Mouse (Mus musculus): ENCODE results near the gene Zfp746.
"Not testable (repeated sequence)": the region's sequence is repeated elsewhere in the genome, so short reads cannot be mapped to it uniquely, and the experiment has no call there.

Zfp746 gene

GRCm38 (mm10) chr6:48086471-48086878 is at the start of gene Zfp746:
Gene Zfp746 (minus strand): TSS chr6:48086593.
- peak; percentile 88 to 91 for DNase-seq

GRCm38 (mm10) chr6:48121092-48121491 is 34.7 kb upstream of the Zfp746 start:
- not testable (repeated sequence) for DNase-seq

GRCm38 (mm10) chr6:48116036-48116435 is 29.6 kb upstream of the Zfp746 start:
- DNase-seq = no peak

- DNase-seq = no peak
These were observed 743 bp upstream of the Zfp746 start for GRCm38 (mm10) chr6:48086957-48087715.

GRCm38 (mm10) chr6:48085521-48086404 is 630 bp downstream of the Zfp746 start:
- peak; percentile 71 to 79 for DNase-seq

GRCm38 (mm10) chr6:48083733-48084191 is 2.6 kb downstream of the Zfp746 start:
- peak in 1 of 2 experiments; percentile 21 for DNase-seq

GRCm38 (mm10) chr6:48081952-48082351 is 4.4 kb downstream of the Zfp746 start:
- no peak for DNase-seq

- no peak for DNase-seq
These were observed 5.4 kb downstream of the Zfp746 start for GRCm38 (mm10) chr6:48081021-48081420.

- no peak for DNase-seq
These were observed 13.1 kb downstream of the Zfp746 start for GRCm38 (mm10) chr6:48073316-48073715.

GRCm38 (mm10) chr6:48067492-48067891 is 18.9 kb downstream of the Zfp746 start:
- DNase-seq = no peak

- DNase-seq = no peak
These were observed 20.8 kb downstream of the Zfp746 start for GRCm38 (mm10) chr6:48065587-48066075.

GRCm38 (mm10) chr6:48064451-48064850 is 21.9 kb downstream of the Zfp746 start:
- DNase-seq = no peak

GRCm38 (mm10) chr6:48063940-48064339 is 22.5 kb downstream of the Zfp746 start:
- no peak for DNase-seq

- no peak for DNase-seq
These were observed 25.5 kb downstream of the Zfp746 start for GRCm38 (mm10) chr6:48060895-48061294.

GRCm38 (mm10) chr6:48060421-48060820 is 26.0 kb downstream of the Zfp746 start:
- DNase-seq = no peak

GRCm38 (mm10) chr6:48052136-48052535 is 34.3 kb downstream of the Zfp746 start:
- no peak for DNase-seq

GRCm38 (mm10) chr6:48051666-48052065 is 34.7 kb downstream of the Zfp746 start:
- no peak for DNase-seq

- DNase-seq = no peak
These were observed 36.9 kb downstream of the Zfp746 start for GRCm38 (mm10) chr6:48049273-48050065.

GRCm38 (mm10) chr6:48048426-48049272 is 37.7 kb downstream of the Zfp746 start, which contains the start of gene Zfp777:
Gene Zfp777 (minus strand): TSS chr6:48048911.
- peak; percentile 87 to 90 for DNase-seq

GRCm38 (mm10) chr6:48047450-48048351 is 38.7 kb downstream of the Zfp746 start:
- DNase-seq = peak; percentile 21 to 26

- no peak for DNase-seq
These were observed 39.3 kb downstream of the Zfp746 start for GRCm38 (mm10) chr6:48047114-48047449.
